Mouse (Mus musculus) thymus, postnatal 25 days (tissue): ENCODE measurements at regions not wholly inside any gene's neighbourhood (a gene's known extent, or its start where the extent isn't known, plus 50 kb on each side); places are given as distances from the start of the nearest gene placed in this dataset.

Experiments
- DNase-seq: peaks from one replicate; pipeline ENCODE4 v3.0.0; 2022

DNA sequence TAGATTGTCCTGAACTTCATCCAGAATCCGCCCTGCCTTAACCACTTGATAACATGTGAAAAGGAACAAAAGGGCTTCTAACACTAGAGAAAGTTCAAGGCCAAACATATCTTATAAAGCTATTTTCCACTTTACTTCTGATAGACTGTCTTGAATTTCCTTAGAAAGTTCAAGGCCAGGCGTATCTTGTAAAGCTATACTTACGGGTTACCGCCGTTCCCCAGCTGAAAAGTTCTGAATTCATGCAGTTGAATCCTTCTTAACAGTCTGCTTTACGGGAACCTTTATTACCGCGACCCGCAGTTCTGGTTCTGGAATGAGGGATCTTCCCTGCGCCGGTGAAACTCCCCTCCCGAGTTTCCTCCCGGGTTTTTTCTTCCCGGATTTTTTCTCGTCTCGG lies 492.0 kb downstream of the Gm21739 start:
- peak; percentile 1 for DNase-seq
